21 mouse cellular contexts compared by ENCODE assay signal in the genomic region with DNA sequence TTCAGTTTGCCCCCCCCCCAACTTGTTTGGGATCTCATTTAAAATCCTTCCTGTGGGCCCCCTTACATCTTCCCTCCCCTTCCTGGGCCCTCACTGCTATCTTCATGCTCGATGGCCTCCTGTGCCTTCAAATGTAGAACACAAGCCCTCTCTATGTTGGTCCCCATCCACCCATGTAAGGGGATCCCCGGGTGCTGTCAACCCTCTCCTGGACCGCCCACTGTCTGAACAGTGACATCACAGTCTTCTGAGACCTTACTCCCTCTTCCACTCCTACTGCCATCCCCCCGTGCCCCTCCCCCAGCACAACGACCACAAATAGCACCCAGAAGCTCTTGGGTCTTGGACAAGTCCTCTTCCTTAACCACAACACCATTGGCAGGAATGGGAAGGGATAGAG. TPM values are rescaled to one million over a fixed set of nuclear protein-coding genes. Genes with fewer than 3 reads are reported as not detected.
DNase-seq lines count a peak whose midpoint lies in the region; ATAC-seq and TF ChIP-seq lines count a peak whose summit lies in the region.
"Had no signal": no experiment of that assay in that cellular context is flagged by ENCODE, and none has a peak within 500 bp of the region (broad histone marks: within the 10 kb centered on the region; RNA-seq: fewer than 3 reads in every experiment).

No protein-coding gene starts in this region.

- 88% methylated on average over 5 of the region's 5 CpGs for WGBS in limb, embryonic 11.5 days
- 89% methylated on average over 5 of the region's 5 CpGs for WGBS in limb, embryonic 10.5 days
- WGBS in liver, postnatal 0 days (ENCODE audit: insufficient replicate concordance): 73% methylated on average over 5 of the region's 5 CpGs

- DNase-seq in limb, embryonic 11.5 days (ENCODE audit: low spot score): peak; percentile 8
- DNase-seq in limb, embryonic 10.5 days (ENCODE audit: low spot score): no peak
- peak; percentile 8 for DNase-seq in liver, postnatal 0 days
- DNase-seq in liver: no peak
- DNase-seq: adrenal gland, adult 2 months; adrenal gland, postnatal 10 days; adrenal gland, postnatal 25 days; cerebellum, adult 11 months; cerebellum, adult 18-20 months; cerebellum, adult 8-10 months; cerebellum, adult 9-11 months; cerebellum, postnatal 14 days; cerebellum, postnatal 36 days; embryo, embryonic 11 days had no signal

- H3K4me2 ChIP-seq in limb, embryonic 11.5 days (ENCODE audit: low read depth, severe bottlenecking): no peak overlapping the region
- H3K4me2 ChIP-seq in liver, postnatal 0 days (ENCODE audit: low read depth, low read length): no peak overlapping the region
- H3K4me2 ChIP-seq: embryonic facial prominence, embryonic 13.5 days; embryonic facial prominence, embryonic 15.5 days; forebrain, embryonic 12.5 days had no signal

- H3K4me1 ChIP-seq in limb, embryonic 11.5 days (ENCODE audit: control insufficient read depth, insufficient read depth, low read length): no peaks in the 10 kb centered on the region
- peaks cover 16% of the 10 kb centered on the region for H3K4me1 ChIP-seq in limb, embryonic 10.5 days
- no peaks in the 10 kb centered on the region for H3K4me1 ChIP-seq in liver, postnatal 0 days (ENCODE audit: insufficient read depth)
- H3K4me1 ChIP-seq: embryonic facial prominence, embryonic 13.5 days; embryonic facial prominence, embryonic 15.5 days had no signal

- no peaks in the 10 kb centered on the region for H3K27me3 ChIP-seq in limb, embryonic 11.5 days (ENCODE audit: control insufficient read depth, insufficient read depth, low read length)
- peaks cover 7% of the 10 kb centered on the region; the same call in 1 of the 2 replicates for H3K27me3 ChIP-seq in limb, embryonic 10.5 days (ENCODE audit: low read depth, poor library complexity, severe bottlenecking)
- H3K27me3 ChIP-seq in liver, postnatal 0 days (ENCODE audit: insufficient read depth, low read length): no peaks in the 10 kb centered on the region
- H3K27me3 ChIP-seq: embryonic facial prominence, embryonic 13.5 days; embryonic facial prominence, embryonic 15.5 days had no signal

- H3K9me3 ChIP-seq in limb, embryonic 11.5 days (ENCODE audit: control insufficient read depth, low read length): no peaks in the 10 kb centered on the region
- no peaks in the 10 kb centered on the region for H3K9me3 ChIP-seq in limb, embryonic 10.5 days (replicated peaks)
- no peaks in the 10 kb centered on the region for H3K9me3 ChIP-seq in liver, postnatal 0 days (ENCODE audit: low read length)
- H3K9me3 ChIP-seq: embryonic facial prominence, embryonic 13.5 days; embryonic facial prominence, embryonic 15.5 days; forebrain, embryonic 10.5 days; forebrain, embryonic 12.5 days had no signal

- no peak overlapping the region for H3K4me3 ChIP-seq in limb, embryonic 11.5 days (ENCODE audit: low read depth, low read length)
- no peak overlapping the region for H3K4me3 ChIP-seq in limb, embryonic 10.5 days
- no peak overlapping the region for H3K4me3 ChIP-seq in liver, postnatal 0 days (ENCODE audit: low read depth, low read length)
- H3K4me3 ChIP-seq: embryonic facial prominence, embryonic 13.5 days; embryonic facial prominence, embryonic 15.5 days; erythroblast, embryonic 14.5 days; forebrain, embryonic 10.5 days; forebrain, embryonic 12.5 days had no signal

- no peaks in the 10 kb centered on the region for H3K36me3 ChIP-seq in limb, embryonic 11.5 days (ENCODE audit: control insufficient read depth, insufficient read depth, low read length)
- H3K36me3 ChIP-seq in limb, embryonic 10.5 days: no peaks in the 10 kb centered on the region
- H3K36me3 ChIP-seq in liver, postnatal 0 days (replicated peaks; ENCODE audit: insufficient read depth, low read length): no peaks in the 10 kb centered on the region
- H3K36me3 ChIP-seq: embryonic facial prominence, embryonic 13.5 days; embryonic facial prominence, embryonic 15.5 days; forebrain, embryonic 10.5 days; forebrain, embryonic 12.5 days had no signal

- ATAC-seq in limb, embryonic 11.5 days (ENCODE audit: insufficient number of reproducible peaks, low FRiP score, low TSS enrichment, low read depth): no peak
- ATAC-seq in liver, postnatal 0 days: no peak
- ATAC-seq: forebrain, embryonic 14.5 days; forebrain, embryonic 16.5 days had no signal

- no peak overlapping the region for H3K27ac ChIP-seq in limb, embryonic 11.5 days (replicated peaks; ENCODE audit: low read depth, low read length)
- H3K27ac ChIP-seq in limb, embryonic 10.5 days: no peak overlapping the region
- H3K27ac ChIP-seq in liver, postnatal 0 days (ENCODE audit: low read depth): no peak overlapping the region
- H3K27ac ChIP-seq: embryonic facial prominence, embryonic 13.5 days; embryonic facial prominence, embryonic 15.5 days; forebrain, embryonic 10.5 days; forebrain, embryonic 12.5 days had no signal

- no peak for TF ChIP-seq CTCF in liver, postnatal 0 days (IDR thresholded peaks at IDR 0.05; ENCODE audit: low read depth)

- TF ChIP-seq EP300 in liver, postnatal 0 days (IDR thresholded peaks at IDR 0.05; ENCODE audit: low read depth): no peak

- no peak overlapping the region for H3K9ac ChIP-seq in limb, embryonic 11.5 days (ENCODE audit: low read length)
- no peak overlapping the region for H3K9ac ChIP-seq in liver, postnatal 0 days (replicated peaks)
- H3K9ac ChIP-seq: embryonic facial prominence, embryonic 13.5 days; embryonic facial prominence, embryonic 15.5 days; forebrain, embryonic 12.5 days had no signal

RNA-seq across cellular contexts. Expression of a gene that starts 56.6 kb away (rescaled TPM):
- polyA plus RNA-seq in limb, embryonic 11.5 days (2014; fragmentation: Nextera tagmentation; extraction: Ambion mirVana): 43.8 and 47.0 TPM in 2 replicates
- polyA plus RNA-seq in limb, embryonic 10.5 days (2016; fragmentation: Nextera tagmentation; extraction: Ambion mirVana): 40.2 and 47.3 TPM in 2 replicates
- 0.11 and 0.13 TPM in 2 replicates for polyA plus RNA-seq in liver, postnatal 0 days (2015; fragmentation: Nextera tagmentation; extraction: Ambion mirVana)
- polyA plus RNA-seq: erythroblast, embryonic 14.5 days had no signal

Comparison
In these comparisons a context has a peak if more than half of its experiments do, and no peak if none do; other contexts are left out.
1. DNase-seq: peak in limb, embryonic 11.5 days (single experiment) and liver, postnatal 0 days (single experiment); none in limb, embryonic 10.5 days (single experiment) and liver (single experiment).
2. RNA of a gene that starts 56.6 kb away (polyA plus RNA-seq): 43.8 to 47.0 TPM in limb, embryonic 11.5 days and 40.2 to 47.3 TPM in limb, embryonic 10.5 days; 0.11 to 0.13 TPM in liver, postnatal 0 days; every median in the first group is over 10 times any median in the second.